ENCODE assay signal across 10 mouse cellular contexts in the genomic region with DNA sequence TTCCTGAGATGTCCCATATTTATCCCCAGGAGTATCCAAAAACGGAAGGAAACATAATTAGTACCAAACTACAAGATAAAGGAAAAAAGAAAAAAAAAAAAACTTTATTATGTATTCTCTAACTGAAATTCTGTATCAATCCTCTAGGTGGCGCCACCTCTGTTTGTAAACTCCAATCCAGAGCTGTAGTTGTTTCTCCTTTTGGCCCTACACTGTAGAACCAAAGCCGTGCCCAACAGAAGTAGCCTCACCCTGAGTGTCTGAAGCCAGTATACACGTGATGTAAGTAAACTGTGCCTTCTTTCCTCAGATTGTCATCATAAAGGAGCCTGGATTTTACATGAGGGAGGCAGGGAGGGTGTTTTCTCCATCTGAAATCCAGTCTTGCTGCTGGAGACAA.
A peak's percentile ranks its signal among the peaks of the same experiment; 100 is the strongest.
DNase-seq lines count a peak whose midpoint lies in the region; ATAC-seq and TF ChIP-seq lines count a peak whose summit lies in the region.
"Had no signal": no experiment of that assay in that cellular context is flagged by ENCODE, and none has a peak within 500 bp of the region (broad histone marks: within the 10 kb centered on the region; RNA-seq: fewer than 3 reads in every experiment).

No protein-coding gene starts in this region.

- H3K27me3 ChIP-seq in lung, embryonic 14.5 days (ENCODE audit: insufficient read depth, low read length) = no peaks in the 10 kb centered on the region
- H3K27me3 ChIP-seq: limb, embryonic 15.5 days had no signal

- H3K4me1 ChIP-seq in lung, embryonic 14.5 days (ENCODE audit: insufficient read depth) = no peaks in the 10 kb centered on the region

- no peak overlapping the region for H3K4me3 ChIP-seq in lung, embryonic 14.5 days (ENCODE audit: low read depth, low read length)
- H3K4me3 ChIP-seq: erythroblast, embryonic 14.5 days; limb, embryonic 15.5 days had no signal

- H3K9me3 ChIP-seq in lung, embryonic 14.5 days (ENCODE audit: low read depth, low read length) = no peaks in the 10 kb centered on the region
- H3K9me3 ChIP-seq: limb, embryonic 15.5 days had no signal

- TF ChIP-seq CTCF in lung, embryonic 14.5 days (IDR thresholded peaks at IDR 0.05; ENCODE audit: low read depth) = peak; percentile 68

- peak; percentile 44; the same call in 1 of the 2 replicates for ATAC-seq in lung, embryonic 14.5 days (ENCODE audit: insufficient read depth)
- ATAC-seq in megakaryocyte progenitor cell, adult 5-6 weeks (replicated peaks; ENCODE audit: poor library complexity) = peak; percentile 88

- no peak overlapping the region for H3K9ac ChIP-seq in lung, embryonic 14.5 days
- H3K9ac ChIP-seq: limb, embryonic 15.5 days had no signal

- H3K27ac ChIP-seq in lung, embryonic 14.5 days (ENCODE audit: low read depth) = no peak overlapping the region
- H3K27ac ChIP-seq: limb, embryonic 15.5 days had no signal

- no peaks in the 10 kb centered on the region for H3K36me3 ChIP-seq in lung, embryonic 14.5 days (ENCODE audit: insufficient read depth)
- H3K36me3 ChIP-seq: limb, embryonic 15.5 days had no signal

- DNase-seq in cerebellum, adult 18-20 months = peak; percentile 21 to 34
- no peak for DNase-seq in cerebellum, adult 11-12 months
- peak; percentile 81 for DNase-seq in lung, embryonic 14.5 days
- no peak for DNase-seq in lung, adult 18-20 months
- peak; percentile 32 for DNase-seq in embryo, embryonic 9.5 days (ENCODE audit: extremely low spot score)
- DNase-seq in layer of hippocampus, postnatal 25 days (ENCODE audit: extremely low spot score in 1 of 2, low spot score in 1 of 2) = no peak
- no peak for DNase-seq in spleen, postnatal 10 days (ENCODE audit: low spot score in 2 of 2)

- 23% methylated on average over 4 of the region's 4 CpGs for WGBS in lung, embryonic 14.5 days

- no peak overlapping the region for H3K4me2 ChIP-seq in lung, embryonic 14.5 days
- H3K4me2 ChIP-seq: limb, embryonic 15.5 days had no signal

Comparison
In these comparisons a context has a peak if more than half of its experiments do, and no peak if none do; other contexts are left out.
1. DNase-seq: peak in cerebellum, adult 18-20 months (2 of 2), lung, embryonic 14.5 days (single experiment) and embryo, embryonic 9.5 days (single experiment); none in cerebellum, adult 11-12 months (single experiment), lung, adult 18-20 months (0 of 2), layer of hippocampus, postnatal 25 days (0 of 2) and spleen, postnatal 10 days (0 of 2).